Mouse (Mus musculus): ENCODE data around the gene Nup88. TPM values are rescaled to one million over a fixed set of nuclear protein-coding genes. Genes with fewer than 3 reads are reported as not detected.
A peak's percentile ranks its signal among the peaks of the same experiment; 100 is the strongest.

The Nup88 gene
- 49.4 and 50.2 TPM in 2 replicates for polyA plus RNA-seq (2012; rRNA removed)

DNA sequence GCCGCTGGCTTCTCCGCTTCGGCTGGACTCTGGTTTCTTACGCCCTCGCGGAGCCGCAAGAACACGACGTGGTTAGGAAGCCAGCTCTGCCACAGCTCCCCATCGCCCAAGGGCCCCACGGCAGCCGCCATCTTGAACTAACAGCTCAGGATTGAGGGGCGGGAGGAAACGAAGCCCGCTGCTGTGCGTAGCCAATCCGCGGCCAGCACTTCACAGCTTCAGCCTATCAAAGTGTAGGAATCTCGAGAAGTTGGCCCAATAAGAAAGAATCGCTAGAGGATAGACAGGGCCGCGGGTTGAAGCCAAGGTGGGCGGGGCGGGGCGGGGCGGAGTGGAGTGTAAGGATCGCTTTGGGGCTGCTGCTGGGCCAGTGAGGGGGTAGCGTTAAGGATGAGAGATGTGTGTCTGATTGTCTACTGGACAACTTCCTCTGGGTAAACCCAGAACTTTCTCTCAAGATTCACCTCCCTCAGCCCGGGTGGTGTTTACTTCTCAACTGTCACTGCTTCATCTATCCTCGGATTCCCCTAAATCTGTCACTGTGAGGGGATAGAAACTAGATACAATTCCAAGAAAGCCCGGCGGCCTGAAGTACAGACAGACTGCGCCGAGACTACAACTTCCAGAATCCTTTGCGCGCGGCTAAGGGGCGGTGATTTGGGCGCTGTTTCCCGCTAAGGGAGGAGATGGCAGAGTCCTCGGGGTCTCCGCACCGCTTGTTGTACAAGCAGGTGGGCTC lies at the start of gene Nup88, which contains the start of gene Rpain:
Gene Nup88, minus strand, starts transcription at position 153 of the 739 bp plus-strand sequence.
Gene Rpain, plus strand, starts transcription at position 393 of the 739 bp plus-strand sequence.
- under 1% methylated on average over 43 of the region's 43 CpGs for WGBS
- peaks cover 15% of the 10 kb centered on the region for H3K36me3 ChIP-seq (ENCODE audit: control insufficient read depth, insufficient read depth, low read length)
- no peaks in the 10 kb centered on the region for H3K27me3 ChIP-seq (ENCODE audit: control insufficient read depth, insufficient read depth, low read length)

DNA sequence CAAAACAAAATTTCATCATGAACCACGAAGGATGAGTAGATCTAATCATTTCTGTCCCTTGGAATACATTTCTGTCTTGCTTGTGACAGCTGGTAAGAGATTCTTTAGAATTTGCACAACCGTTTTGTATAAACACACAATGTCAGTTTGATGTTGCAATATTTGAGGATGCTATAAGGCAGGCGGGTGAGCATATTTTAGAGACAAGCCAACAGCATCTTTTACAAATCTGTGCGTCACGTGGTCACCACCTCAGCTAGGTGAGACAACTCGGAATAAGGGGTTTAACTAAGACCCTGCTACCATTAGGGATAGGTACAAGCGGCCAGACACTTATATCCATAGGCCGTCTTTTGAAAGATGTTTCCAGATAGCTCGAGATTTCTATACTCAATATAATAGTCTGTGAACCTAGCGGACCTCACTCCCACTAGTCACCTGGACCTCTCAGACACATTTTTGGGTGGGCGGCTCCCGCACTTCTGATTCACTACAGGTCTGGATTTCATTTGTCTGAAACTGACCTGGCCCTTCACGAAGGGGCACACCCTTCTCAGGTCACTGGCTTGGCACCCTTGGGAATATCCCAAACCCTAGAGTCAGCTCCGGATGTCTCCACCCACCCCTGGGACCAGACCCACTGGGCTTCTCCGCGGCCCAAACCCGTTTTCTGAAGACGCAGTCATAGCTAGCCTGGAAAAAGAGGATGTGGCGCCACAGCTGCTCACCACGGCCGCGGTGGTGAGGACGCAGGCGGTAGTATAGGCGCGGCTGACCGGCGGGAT lies 48.8 kb upstream of the Nup88 start:
- peak overlapping the region; percentile 29; the same call in 1 of the 2 replicates for H3K27ac ChIP-seq (ENCODE audit: control insufficient read depth, insufficient read depth, low read length)
- WGBS: 8% methylated on average over 28 of the region's 28 CpGs
- peaks cover 3% of the 10 kb centered on the region; the same call in 1 of the 2 replicates for H3K4me1 ChIP-seq (replicated peaks; ENCODE audit: control insufficient read depth, insufficient read depth, low read length)
- TF ChIP-seq POLR2A (IDR thresholded peaks at IDR 0.05; ENCODE audit: control insufficient read depth, extremely low read depth, insufficient read depth, low read length, poor library complexity) (no peak), CTCF (IDR thresholded peaks at IDR 0.05; ENCODE audit: borderline replicate concordance, control insufficient read depth, extremely low read depth, insufficient read depth, low read length, poor library complexity) (no peak)
- H3K36me3 ChIP-seq (ENCODE audit: control insufficient read depth, insufficient read depth, low read length): no peaks in the 10 kb centered on the region
- H3K4me3 ChIP-seq (ENCODE audit: control insufficient read depth, insufficient read depth, low read length): peak overlapping the region; percentile 82
- no peaks in the 10 kb centered on the region for H3K27me3 ChIP-seq (ENCODE audit: control insufficient read depth, insufficient read depth, low read length)
- DNase-seq: no peak

More for the DNA sequence above, at the start of gene Nup88, which contains the start of gene Rpain:
- H3K4me3 ChIP-seq (ENCODE audit: control insufficient read depth, insufficient read depth, low read length): peak within 1 kb of the TSS; percentile 86
- DNase-seq: peak; percentile 92
- peaks cover 4% of the 10 kb centered on the region for H3K4me1 ChIP-seq (replicated peaks; ENCODE audit: control insufficient read depth, insufficient read depth, low read length)
- TF ChIP-seq POLR2A (IDR thresholded peaks at IDR 0.05; ENCODE audit: control insufficient read depth, extremely low read depth, insufficient read depth, low read length, poor library complexity) (peak; percentile 91), CTCF (IDR thresholded peaks at IDR 0.05; ENCODE audit: borderline replicate concordance, control insufficient read depth, extremely low read depth, insufficient read depth, low read length, poor library complexity) (peak; percentile 48; the same call in 1 of the 2 replicates)
- peak within 1 kb of the TSS; percentile 55 for H3K27ac ChIP-seq (ENCODE audit: control insufficient read depth, insufficient read depth, low read length)

- DNase-seq: no peak
- 93% methylated on average over 1 of the region's 1 CpGs for WGBS
Observed at GRCm38 (mm10) chr11:71017051-71017450, 47.3 kb upstream of the Nup88 start.

GRCm38 (mm10) chr11:71012743-71013142 lies 43.0 kb upstream of the Nup88 start:
- no peaks in the 10 kb centered on the region for H3K27me3 ChIP-seq (ENCODE audit: control insufficient read depth, insufficient read depth, low read length)
- TF ChIP-seq POLR2A (IDR thresholded peaks at IDR 0.05; ENCODE audit: control insufficient read depth, extremely low read depth, insufficient read depth, low read length, poor library complexity) (no peak), CTCF (IDR thresholded peaks at IDR 0.05; ENCODE audit: borderline replicate concordance, control insufficient read depth, extremely low read depth, insufficient read depth, low read length, poor library complexity) (no peak)
- no peak for DNase-seq
- H3K4me1 ChIP-seq (replicated peaks; ENCODE audit: control insufficient read depth, insufficient read depth, low read length): no peaks in the 10 kb centered on the region
- no peak overlapping the region for H3K27ac ChIP-seq (ENCODE audit: control insufficient read depth, insufficient read depth, low read length)
- WGBS: 98% methylated on average over 7 of the region's 7 CpGs
- H3K4me3 ChIP-seq (ENCODE audit: control insufficient read depth, insufficient read depth, low read length): no peak overlapping the region
- peaks cover 32% of the 10 kb centered on the region for H3K36me3 ChIP-seq (ENCODE audit: control insufficient read depth, insufficient read depth, low read length)

More at GRCm38 (mm10) chr11:71017051-71017450, 47.3 kb upstream of the Nup88 start:
- peaks cover 9% of the 10 kb centered on the region for H3K36me3 ChIP-seq (ENCODE audit: control insufficient read depth, insufficient read depth, low read length)
- no peaks in the 10 kb centered on the region for H3K27me3 ChIP-seq (ENCODE audit: control insufficient read depth, insufficient read depth, low read length)
- no peak overlapping the region for H3K4me3 ChIP-seq (ENCODE audit: control insufficient read depth, insufficient read depth, low read length)
- TF ChIP-seq CTCF (IDR thresholded peaks at IDR 0.05; ENCODE audit: borderline replicate concordance, control insufficient read depth, extremely low read depth, insufficient read depth, low read length, poor library complexity) (no peak), POLR2A (IDR thresholded peaks at IDR 0.05; ENCODE audit: control insufficient read depth, extremely low read depth, insufficient read depth, low read length, poor library complexity) (no peak)
- H3K27ac ChIP-seq (ENCODE audit: control insufficient read depth, insufficient read depth, low read length): no peak overlapping the region
- peaks cover 3% of the 10 kb centered on the region; the same call in 1 of the 2 replicates for H3K4me1 ChIP-seq (replicated peaks; ENCODE audit: control insufficient read depth, insufficient read depth, low read length)

DNA sequence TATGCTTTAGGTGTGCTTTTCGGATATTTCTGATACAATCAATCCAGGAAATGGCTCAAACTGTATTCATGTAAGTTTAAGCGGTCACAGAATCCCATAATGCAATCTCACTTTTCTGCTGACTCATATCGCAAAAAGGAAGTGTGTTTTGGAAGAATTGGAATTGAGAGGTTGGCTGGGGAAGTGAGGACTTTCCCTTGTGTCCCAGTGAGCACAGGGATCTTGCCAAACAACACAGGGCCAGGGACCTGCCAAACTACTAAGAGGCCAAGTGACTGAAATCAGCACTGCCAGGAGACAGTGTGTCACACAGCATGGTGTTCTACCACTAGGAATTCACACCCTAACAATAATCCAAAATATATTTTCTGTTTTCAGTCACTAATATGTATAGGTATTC lies 38.5 kb upstream of the Nup88 start:
- WGBS: 93% methylated on average over 3 of the region's 3 CpGs
- peaks cover 5% of the 10 kb centered on the region; the same call in 1 of the 2 replicates for H3K4me1 ChIP-seq (replicated peaks; ENCODE audit: control insufficient read depth, insufficient read depth, low read length)
- no peak overlapping the region for H3K4me3 ChIP-seq (ENCODE audit: control insufficient read depth, insufficient read depth, low read length)
- H3K27ac ChIP-seq (ENCODE audit: control insufficient read depth, insufficient read depth, low read length): no peak overlapping the region
- no peaks in the 10 kb centered on the region for H3K27me3 ChIP-seq (ENCODE audit: control insufficient read depth, insufficient read depth, low read length)
- no peak for TF ChIP-seq POLR2A (IDR thresholded peaks at IDR 0.05; ENCODE audit: control insufficient read depth, extremely low read depth, insufficient read depth, low read length, poor library complexity)
- TF ChIP-seq CTCF (IDR thresholded peaks at IDR 0.05; ENCODE audit: borderline replicate concordance, control insufficient read depth, extremely low read depth, insufficient read depth, low read length, poor library complexity): no peak
- no peak for DNase-seq
- H3K36me3 ChIP-seq (ENCODE audit: control insufficient read depth, insufficient read depth, low read length): peaks cover 32% of the 10 kb centered on the region

DNA sequence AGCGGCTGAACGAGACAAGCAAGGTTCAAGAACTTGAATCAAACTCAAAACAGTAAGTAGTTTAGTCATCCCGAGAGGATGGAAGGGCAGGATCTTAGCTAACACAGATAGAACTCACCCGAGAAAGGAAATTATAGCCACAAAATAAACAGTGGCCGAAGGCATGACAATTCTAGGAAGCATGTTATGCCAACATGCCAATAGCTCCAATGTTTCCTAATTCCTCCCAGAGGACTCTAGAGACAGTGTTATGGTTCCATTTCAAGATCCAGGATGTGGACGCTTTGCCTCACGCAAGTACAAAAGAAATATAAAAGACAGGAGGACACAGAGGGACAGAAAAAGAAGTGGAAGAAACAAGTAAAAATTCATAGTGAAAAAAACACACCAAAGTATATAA lies 38.1 kb upstream of the Nup88 start:
- Histone ChIP-seq H3K27me3 (ENCODE audit: control insufficient read depth, insufficient read depth, low read length) (no peaks in the 10 kb centered on the region), H3K27ac (ENCODE audit: control insufficient read depth, insufficient read depth, low read length) (no peak overlapping the region), H3K36me3 (ENCODE audit: control insufficient read depth, insufficient read depth, low read length) (peaks cover 31% of the 10 kb centered on the region), H3K4me3 (ENCODE audit: control insufficient read depth, insufficient read depth, low read length) (no peak overlapping the region), H3K4me1 (replicated peaks; ENCODE audit: control insufficient read depth, insufficient read depth, low read length) (peaks cover 8% of the 10 kb centered on the region; the same call in 1 of the 2 replicates)
- 93% methylated on average over 7 of the region's 7 CpGs for WGBS
- TF ChIP-seq POLR2A (IDR thresholded peaks at IDR 0.05; ENCODE audit: control insufficient read depth, extremely low read depth, insufficient read depth, low read length, poor library complexity): no peak
- TF ChIP-seq CTCF (IDR thresholded peaks at IDR 0.05; ENCODE audit: borderline replicate concordance, control insufficient read depth, extremely low read depth, insufficient read depth, low read length, poor library complexity): no peak
- no peak for DNase-seq
